Comparison of ENCODE assay signal across 8 mouse cellular contexts in genomic region chr10:86365632-86366092, GRCm38 (mm10).
DNase-seq lines count a peak whose midpoint lies in the region; ATAC-seq and TF ChIP-seq lines count a peak whose summit lies in the region.
"Had no signal": no experiment of that assay in that cellular context is flagged by ENCODE, and none has a peak within 500 bp of the region (broad histone marks: within the 10 kb centered on the region; RNA-seq: fewer than 3 reads in every experiment).

No protein-coding gene starts in this region.

- H3K9me3 ChIP-seq in hindbrain, embryonic 12.5 days (replicated peaks) = no peaks in the 10 kb centered on the region
- no peaks in the 10 kb centered on the region for H3K9me3 ChIP-seq in liver, embryonic 13.5 days (replicated peaks)
- no peaks in the 10 kb centered on the region for H3K9me3 ChIP-seq in stomach, postnatal 0 days (ENCODE audit: control insufficient read depth, low read length)

- H3K4me1 ChIP-seq in hindbrain, embryonic 12.5 days = peaks cover 5% of the 10 kb centered on the region; the same call in 1 of the 2 replicates
- H3K4me1 ChIP-seq in liver, embryonic 13.5 days (replicated peaks) = peaks cover 23% of the 10 kb centered on the region
- H3K4me1 ChIP-seq in stomach, postnatal 0 days (replicated peaks; ENCODE audit: control insufficient read depth, insufficient read depth) = no peaks in the 10 kb centered on the region; the same call in 1 of the 2 replicates

- no peak overlapping the region for H3K9ac ChIP-seq in hindbrain, embryonic 12.5 days
- H3K9ac ChIP-seq in liver, embryonic 13.5 days = no peak overlapping the region
- H3K9ac ChIP-seq in stomach, postnatal 0 days (ENCODE audit: low read length) = no peak overlapping the region

- H3K27ac ChIP-seq in hindbrain, embryonic 12.5 days = no peak overlapping the region
- H3K27ac ChIP-seq in liver, embryonic 13.5 days = no peak overlapping the region
- no peak overlapping the region for H3K27ac ChIP-seq in stomach, postnatal 0 days (replicated peaks)

- peak; percentile 74 for ATAC-seq in hindbrain, embryonic 12.5 days (ENCODE audit: low FRiP score)
- ATAC-seq in liver, embryonic 13.5 days (ENCODE audit: low read depth) = peak; percentile 19; the same call in 1 of the 2 replicates
- peak; percentile 65; the same call in 1 of the 2 replicates for ATAC-seq in stomach, postnatal 0 days (ENCODE audit: low FRiP score, low TSS enrichment)

- 56% methylated on average over 5 of the region's 5 CpGs for WGBS in hindbrain, embryonic 12.5 days
- 30% methylated on average over 5 of the region's 5 CpGs for WGBS in liver, embryonic 13.5 days (ENCODE audit: insufficient replicate concordance)
- 34% methylated on average over 5 of the region's 5 CpGs for WGBS in stomach, postnatal 0 days

- peak; percentile 46 for DNase-seq in 3T3-L1 (ENCODE audit: low read depth, low spot score)
- peak; percentile 47 for DNase-seq in adrenal gland, postnatal 25 days
- no peak for DNase-seq in liver, embryonic 13.5 days
- no peak for DNase-seq in stomach, postnatal 0 days (ENCODE audit: low spot score)
- DNase-seq in gastrocnemius, postnatal 25 days = no peak
- no peak for DNase-seq in frontal cortex, adult 2 months (ENCODE audit: extremely low spot score in 1 of 2, low spot score in 1 of 2)

- no peak for TF ChIP-seq EP300 in stomach, postnatal 0 days (optimal IDR thresholded peaks at IDR 0.05)

- H3K36me3 ChIP-seq in hindbrain, embryonic 12.5 days = no peaks in the 10 kb centered on the region
- no peaks in the 10 kb centered on the region for H3K36me3 ChIP-seq in liver, embryonic 13.5 days
- H3K36me3 ChIP-seq in stomach, postnatal 0 days (ENCODE audit: control insufficient read depth, insufficient read depth, low read length) = no peaks in the 10 kb centered on the region

- H3K4me2 ChIP-seq in hindbrain, embryonic 12.5 days (replicated peaks) = no peak overlapping the region
- no peak overlapping the region; the same call in 1 of the 2 replicates for H3K4me2 ChIP-seq in liver, embryonic 13.5 days
- H3K4me2 ChIP-seq in stomach, postnatal 0 days (replicated peaks; ENCODE audit: low read depth) = no peak overlapping the region

- TF ChIP-seq CTCF in stomach, postnatal 0 days (IDR thresholded peaks at IDR 0.05; ENCODE audit: low read depth) = no peak

- no peaks in the 10 kb centered on the region for H3K27me3 ChIP-seq in hindbrain, embryonic 12.5 days
- 0 out of 2 replicates have a peak, but pooled peaks cover 4% of the 10 kb centered on the region for H3K27me3 ChIP-seq in liver, embryonic 13.5 days
- H3K27me3 ChIP-seq in stomach, postnatal 0 days (ENCODE audit: control insufficient read depth, insufficient read depth, low read length) = 0 out of 2 replicates have a peak, but pooled peaks cover 2% of the 10 kb centered on the region

- H3K4me3 ChIP-seq in hindbrain, embryonic 12.5 days = no peak overlapping the region
- H3K4me3 ChIP-seq in liver, embryonic 13.5 days (replicated peaks) = no peak overlapping the region
- no peak overlapping the region for H3K4me3 ChIP-seq in stomach, postnatal 0 days (ENCODE audit: low read depth, low read length)
- H3K4me3 ChIP-seq: megakaryocyte, embryonic 14.5 days had no signal

Comparison
In these comparisons a context has a peak if more than half of its experiments do, and no peak if none do; other contexts are left out.
1. DNase-seq: peak in 3T3-L1 (single experiment) and adrenal gland, postnatal 25 days (single experiment); none in liver, embryonic 13.5 days (single experiment), stomach, postnatal 0 days (single experiment), gastrocnemius, postnatal 25 days (single experiment) and frontal cortex, adult 2 months (0 of 2).
2. ATAC-seq: peak in every context shown above with its lines; median percentile 74 in hindbrain, embryonic 12.5 days; 65 in stomach, postnatal 0 days; 19 in liver, embryonic 13.5 days.